Mouse (Mus musculus): ENCODE measurements around the gene Shld2.

Shld2 gene

GRCm38 (mm10) chr14:34310234-34310965 lies at the start of gene Shld2, which contains the start of gene Glud1:
TSS of gene Shld2 (minus strand) at chr14:34310493.
TSS of gene Glud1 (plus strand) at chr14:34310727.
- peak; percentile 95 for DNase-seq

DNA sequence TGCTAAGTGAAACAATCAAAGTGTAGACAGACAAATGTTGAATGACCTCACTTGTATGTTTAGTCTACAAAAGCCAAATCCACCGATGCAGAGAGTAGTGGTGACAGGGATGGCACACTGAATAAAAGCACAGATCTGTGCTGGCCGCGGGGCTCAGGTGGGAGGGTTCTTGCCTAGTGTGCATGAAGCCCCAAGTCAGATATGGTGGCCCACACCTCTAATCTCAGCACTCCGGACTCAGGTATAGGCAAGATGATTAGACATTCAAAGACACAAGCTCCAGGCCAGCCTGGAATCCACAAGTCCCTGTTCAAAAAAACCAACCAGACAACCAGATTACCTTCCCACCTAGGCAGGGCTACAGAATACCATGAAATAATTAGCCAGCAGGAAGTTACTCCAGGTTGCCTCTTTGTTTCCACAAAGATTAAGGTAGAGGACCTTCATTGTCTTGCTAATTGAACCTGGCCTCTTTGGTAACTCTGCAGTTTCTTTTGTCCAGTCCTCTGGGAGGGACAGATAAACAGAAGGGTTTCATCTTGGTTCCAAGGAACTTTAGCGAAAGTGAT lies 49.5 kb upstream of the Shld2 start:
- DNase-seq, result no peak

GRCm38 (mm10) chr14:34357671-34358455 lies 47.6 kb upstream of the Shld2 start:
- DNase-seq, result no peak

DNA sequence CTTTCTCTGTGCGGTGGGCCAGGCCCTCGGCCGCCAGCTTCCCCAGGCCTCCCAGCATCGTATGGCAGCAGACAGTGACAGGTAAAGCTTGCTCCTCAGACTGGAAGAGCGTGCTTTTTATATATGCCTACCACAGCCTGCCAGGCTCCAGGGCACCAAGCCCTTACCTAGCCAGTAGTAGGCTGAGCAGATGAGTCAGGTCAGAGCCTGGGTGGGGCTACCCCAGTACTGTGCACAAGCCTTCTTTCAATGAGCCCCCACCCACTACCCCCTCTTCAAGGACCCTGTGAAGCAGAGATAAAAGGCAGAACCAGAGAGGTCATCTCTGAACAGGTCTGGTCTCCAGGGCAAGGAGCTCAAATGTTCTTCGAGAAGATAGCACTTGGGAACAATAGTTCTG lies 45.0 kb upstream of the Shld2 start, which contains the start of gene Fam25c:
Fam25c (minus strand) TSS at position 133 of the 400 bp plus-strand sequence.
- DNase-seq, result no peak

- DNase-seq, result no peak
These were observed 44.2 kb upstream of the Shld2 start for GRCm38 (mm10) chr14:34354456-34354855.

- DNase-seq, result no peak
These were observed 43.0 kb upstream of the Shld2 start for GRCm38 (mm10) chr14:34353326-34353725.

DNA sequence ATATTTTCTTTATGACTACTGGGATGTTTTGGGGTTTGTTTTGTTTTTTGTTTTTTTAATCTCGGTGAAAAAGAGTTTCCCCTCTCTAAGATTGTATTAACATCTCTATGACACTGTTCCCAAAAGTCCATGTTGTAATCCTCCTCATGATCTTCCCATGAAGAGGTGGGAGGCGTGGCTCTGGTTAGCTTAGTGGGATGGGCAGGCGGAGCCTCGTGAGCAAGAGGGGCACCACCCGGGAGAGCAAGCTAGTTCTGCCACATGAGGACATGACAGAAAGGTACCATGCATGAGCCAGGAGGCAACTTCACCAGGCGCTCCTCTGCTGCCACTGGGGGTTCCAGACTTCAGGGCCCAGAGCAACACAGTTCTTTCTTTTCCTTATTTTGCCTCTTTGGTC lies 42.2 kb upstream of the Shld2 start:
- no peak for DNase-seq

DNA sequence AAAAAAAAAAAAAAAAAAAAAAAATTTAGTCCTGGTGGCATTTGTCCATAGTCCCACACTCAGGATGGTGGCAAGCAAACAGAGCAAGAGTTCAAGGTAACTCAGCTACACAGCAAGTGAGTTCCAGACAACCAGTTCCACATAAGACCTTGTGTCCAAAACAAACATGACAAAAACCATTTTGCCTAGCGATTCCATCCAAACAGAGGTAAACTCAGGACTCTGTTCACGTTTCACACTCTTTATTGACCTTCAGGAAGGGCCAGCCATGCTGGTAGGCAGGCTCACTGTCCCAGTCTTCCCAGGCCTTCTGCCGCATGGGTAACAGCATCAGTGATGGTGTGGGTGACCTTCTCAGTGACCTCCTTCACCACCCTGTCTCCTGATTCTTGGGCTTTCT lies 41.4 kb upstream of the Shld2 start:
- DNase-seq, result no peak

DNA sequence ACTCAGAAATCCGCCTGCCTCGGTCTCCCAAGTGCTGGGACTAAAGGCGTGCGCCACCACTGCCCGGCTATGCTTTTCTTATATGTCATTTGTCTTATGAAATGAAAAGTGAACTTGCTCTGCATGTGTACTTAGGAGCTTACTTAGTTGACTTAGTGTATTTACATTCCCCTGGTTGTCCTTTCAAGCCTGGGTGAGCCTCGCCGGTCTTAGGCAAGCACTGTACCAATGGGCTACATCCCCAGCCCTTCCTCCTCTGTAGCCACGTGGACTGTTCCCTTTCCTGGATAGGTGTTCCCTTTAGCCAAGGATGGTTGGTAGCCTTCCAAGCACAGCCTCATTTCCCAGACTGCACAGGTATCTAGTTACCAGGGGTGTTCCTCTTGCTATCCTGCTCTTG lies 38.7 kb upstream of the Shld2 start:
- peak; percentile 39 for DNase-seq

DNA sequence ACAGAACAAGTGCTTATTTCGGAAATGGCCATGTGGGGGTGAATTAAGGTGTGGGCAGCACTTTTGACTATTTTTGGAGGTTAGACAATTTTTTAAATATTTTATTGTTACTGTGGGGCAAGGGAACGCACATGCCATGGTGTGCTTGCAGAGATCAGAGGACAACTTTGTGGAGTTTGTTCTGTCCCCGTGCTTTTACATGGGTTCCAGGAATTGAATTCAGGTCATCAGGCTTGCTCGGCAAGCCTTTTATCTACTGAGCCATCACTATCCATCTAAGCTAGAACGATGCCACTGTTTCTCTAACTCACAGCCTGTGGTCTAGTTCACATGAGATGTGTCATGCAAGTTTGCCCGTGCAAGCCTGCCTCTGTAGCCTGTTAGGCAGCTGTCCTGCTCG lies 38.0 kb upstream of the Shld2 start:
- DNase-seq, result no peak

- no peak for DNase-seq
These were observed 36.8 kb upstream of the Shld2 start for GRCm38 (mm10) chr14:34347084-34347483.

DNA sequence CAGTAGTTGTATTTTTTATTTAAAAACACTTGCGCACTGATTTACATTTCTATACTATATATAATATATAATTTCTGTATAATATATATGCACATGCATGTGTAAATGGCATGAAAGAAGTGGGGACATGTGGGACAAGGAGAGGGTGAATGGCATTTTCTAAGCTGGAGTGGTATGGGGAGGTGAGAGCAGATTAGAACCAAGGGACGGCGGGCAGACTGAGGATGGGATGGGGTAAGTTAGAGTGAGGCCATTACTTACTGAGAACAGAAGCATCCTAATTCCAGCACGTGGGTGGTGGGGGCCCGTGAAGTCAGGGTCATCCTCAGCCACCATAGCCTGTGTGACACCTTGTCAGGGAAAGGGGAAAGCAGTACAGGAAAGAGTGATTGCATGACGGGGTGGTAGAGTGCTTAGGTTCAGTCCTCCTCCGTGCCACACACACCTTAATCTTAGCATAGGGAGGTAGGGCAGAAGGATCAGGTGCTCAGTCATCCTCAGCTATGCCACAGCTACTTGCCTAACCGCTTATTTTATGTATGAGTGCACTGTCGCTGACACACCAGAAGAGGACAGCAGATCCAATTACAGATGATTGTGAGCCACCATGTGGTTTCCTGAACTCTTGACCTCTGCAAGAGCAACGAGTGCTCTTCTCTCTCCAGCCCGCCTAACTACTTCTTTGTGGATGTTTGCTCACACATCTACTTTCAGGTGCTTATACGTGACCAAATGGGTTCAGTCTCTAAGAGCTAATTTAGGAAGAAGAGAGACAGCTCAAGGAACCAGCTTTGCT lies 35.7 kb upstream of the Shld2 start:
- no peak for DNase-seq

- no peak for DNase-seq
These were observed 34.1 kb upstream of the Shld2 start for GRCm38 (mm10) chr14:34344361-34344760.

DNA sequence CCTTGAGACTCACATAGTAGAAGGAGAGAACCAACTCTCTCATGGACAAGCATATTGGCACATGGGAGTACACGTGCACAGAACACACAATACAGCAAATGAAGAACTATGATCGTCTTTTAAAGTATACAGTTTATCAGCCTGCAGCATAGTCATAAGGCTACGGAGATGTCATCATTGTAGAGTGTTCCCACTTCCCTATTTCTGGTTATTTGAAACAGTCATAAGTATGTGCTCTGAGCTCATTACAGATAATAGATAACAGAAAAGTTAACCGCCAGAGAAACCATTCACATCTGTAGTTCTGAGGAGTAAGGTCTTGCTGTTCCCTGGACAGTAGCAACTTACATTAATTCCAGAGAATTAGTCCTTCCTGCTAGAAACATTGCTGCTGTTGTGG lies 32.8 kb upstream of the Shld2 start:
- no peak for DNase-seq

DNA sequence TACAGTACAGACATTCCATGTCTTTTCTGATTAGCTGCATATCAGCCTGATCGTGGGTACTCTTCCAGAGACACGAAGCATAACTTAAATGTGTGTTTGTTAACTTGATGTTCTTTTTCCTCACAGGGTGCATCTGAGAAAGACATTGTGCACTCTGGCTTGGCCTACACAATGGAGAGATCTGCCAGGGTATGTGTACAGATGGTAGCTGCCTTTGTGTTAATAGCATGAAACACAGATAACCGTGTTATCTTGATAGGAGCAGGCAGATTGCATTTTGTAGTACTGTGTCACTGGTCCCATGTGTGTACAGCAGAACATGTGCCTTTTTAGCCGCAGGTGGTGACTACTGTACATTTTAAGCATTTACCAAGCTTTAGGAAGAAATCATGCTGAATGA lies 31.7 kb upstream of the Shld2 start:
- no peak for DNase-seq

GRCm38 (mm10) chr14:34339446-34339845 lies 29.2 kb upstream of the Shld2 start:
- no peak for DNase-seq

- no peak for DNase-seq
These were observed 22.2 kb upstream of the Shld2 start for GRCm38 (mm10) chr14:34332476-34332875.

DNA sequence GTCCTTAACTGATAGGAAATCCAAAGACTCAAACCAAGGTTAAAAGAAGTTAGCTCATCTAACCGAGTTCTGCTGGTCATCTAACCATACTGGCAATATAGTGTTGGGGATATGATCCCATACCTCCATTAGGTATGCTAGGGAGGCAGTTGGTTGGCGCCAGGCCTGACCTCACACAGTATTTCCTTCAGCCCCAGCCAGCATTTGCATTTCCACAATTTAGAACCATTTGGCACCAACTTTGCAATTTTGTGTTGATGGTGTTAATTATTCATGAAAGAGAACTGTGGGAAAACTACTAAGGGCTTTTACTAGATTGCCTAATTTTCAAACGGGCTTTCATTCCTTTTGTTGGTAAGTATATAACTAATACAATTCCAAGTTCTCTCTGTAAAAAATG lies 21.6 kb upstream of the Shld2 start:
- no peak for DNase-seq

GRCm38 (mm10) chr14:34330657-34331158 lies 20.4 kb upstream of the Shld2 start:
- no peak for DNase-seq

DNA sequence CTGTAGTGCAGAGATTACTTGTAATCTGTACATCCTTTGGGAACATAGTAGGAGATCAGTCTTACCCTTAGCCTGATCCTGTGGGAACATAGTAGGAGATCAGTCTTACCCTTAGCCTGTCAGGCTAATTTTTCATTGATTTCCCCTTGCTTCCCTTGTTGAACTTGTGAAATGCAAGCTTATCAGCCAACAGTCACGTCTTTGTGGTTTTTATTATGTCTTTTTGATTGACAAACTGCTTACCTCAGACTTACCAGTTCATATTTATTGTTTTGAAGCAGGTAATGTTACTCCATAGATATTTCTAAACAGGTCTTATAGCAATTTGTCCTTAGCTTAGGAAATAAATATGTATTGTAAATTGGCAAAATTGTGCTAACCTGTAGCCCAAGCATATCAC lies 17.3 kb upstream of the Shld2 start:
- no peak for DNase-seq

GRCm38 (mm10) chr14:34326606-34327005 lies 16.3 kb upstream of the Shld2 start:
- no peak for DNase-seq

DNA sequence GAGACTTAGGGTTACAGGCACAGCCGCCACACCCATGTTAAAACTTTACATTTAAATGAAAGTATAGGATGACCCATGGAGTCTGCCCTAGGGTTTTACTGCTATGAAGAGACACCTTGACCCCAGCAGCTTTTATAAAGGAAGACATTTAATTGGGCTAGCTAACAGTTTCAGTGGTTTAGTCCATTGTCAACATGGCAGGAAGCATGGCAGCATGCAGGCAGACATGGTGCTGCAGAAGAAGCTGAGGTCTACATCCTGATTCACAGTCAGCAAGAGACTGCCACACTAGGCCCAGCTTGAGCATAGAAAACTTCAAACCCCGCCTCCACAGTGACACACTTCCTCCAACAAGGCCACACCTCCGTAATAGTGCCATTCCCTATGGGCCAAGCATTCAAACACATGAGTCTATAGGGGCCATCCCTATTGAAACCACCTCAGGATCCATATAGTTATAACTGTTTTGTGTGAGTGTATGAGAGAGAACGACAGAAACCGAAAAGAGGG lies 13.3 kb upstream of the Shld2 start:
- no peak for DNase-seq

GRCm38 (mm10) chr14:34318113-34318512 lies 7.8 kb upstream of the Shld2 start:
- no peak for DNase-seq
